Mouse (Mus musculus) ES-E14 (cell line): ENCODE measurements around the gene Irf2bpl.

Experiments used
- CHD2 ChIP-seq: IDR thresholded peaks from 2 replicates; pipeline ENCODE4 v1.6.1; 2014; ENCODE audit warnings: mild to moderate bottlenecking, low read depth, low read length, inconsistent platforms
- MAFK ChIP-seq: IDR thresholded peaks from 2 replicates; pipeline ENCODE4 v1.6.1; 2014; ENCODE audit warnings: mild to moderate bottlenecking, low read depth, low read length, inconsistent platforms; ENCODE audit not compliant: insufficient read depth

DNA sequence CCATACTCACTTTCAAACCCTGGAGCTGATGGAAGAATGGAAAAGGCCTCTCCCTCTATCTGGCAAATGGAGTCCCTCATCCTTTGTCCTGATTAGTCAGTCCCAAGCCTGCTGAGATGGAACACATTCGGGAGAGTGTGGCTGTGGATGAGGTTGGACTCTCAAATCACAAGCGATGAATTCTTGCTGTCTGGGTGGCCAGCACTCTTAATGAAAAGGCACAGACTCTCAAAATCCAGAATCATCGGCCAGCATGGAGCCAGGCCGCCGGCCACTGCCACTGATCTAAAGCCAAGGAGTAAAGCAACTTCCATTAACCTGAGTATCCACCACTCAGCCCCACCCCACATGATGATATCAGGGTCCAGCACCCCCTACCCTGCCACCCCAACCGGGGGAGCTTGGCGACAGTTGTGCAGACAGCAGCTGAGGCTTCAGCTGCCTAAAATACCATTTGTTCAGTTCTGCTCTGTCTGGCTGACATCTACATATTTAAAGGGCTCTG is 13.2 kb upstream of the Irf2bpl start:
- TF ChIP-seq CHD2 (no peak), MAFK (no peak)
